Mouse (Mus musculus) small intestine, adult 2 months (tissue): Measurements from ENCODE around the gene Prss8. TPM values are rescaled to one million over a fixed set of nuclear protein-coding genes. Genes with fewer than 3 reads are reported as not detected.

Experiments used
- H3K27ac ChIP-seq: fragments of 200-500 bp; 2 replicates; pipeline ENCODE4 v1.5.1; 2012; ENCODE audit warnings: low read depth, low read length, control low read depth, inconsistent platforms; ENCODE audit not compliant: insufficient read depth
- H3K27me3 ChIP-seq: fragments of 200-500 bp; 2 replicates; pipeline ENCODE4 v1.6.1; 2012; ENCODE audit warnings: mild to moderate bottlenecking, moderate library complexity, low read length, inconsistent platforms; ENCODE audit not compliant: control insufficient read depth, insufficient read depth
- H3K36me3 ChIP-seq: fragments of 200-500 bp; 2 replicates; pipeline ENCODE4 v1.6.1; 2012; ENCODE audit warnings: mild to moderate bottlenecking, low read length, control low read depth, inconsistent platforms; ENCODE audit not compliant: control insufficient read depth, insufficient read depth
- H3K4me1 ChIP-seq: fragments of 200-500 bp; 2 replicates; pipeline ENCODE4 v1.6.1; 2012; ENCODE audit warnings: low read length, inconsistent platforms, mixed read lengths; ENCODE audit not compliant: control insufficient read depth, insufficient read depth, insufficient read length
- H3K4me3 ChIP-seq: fragments of 200-500 bp; 2 replicates; pipeline ENCODE4 v1.5.1; 2012; ENCODE audit warnings: low read depth, mild to moderate bottlenecking, control low read depth, inconsistent platforms, low read length, moderate library complexity
- CTCF ChIP-seq: fragments of 200-500 bp; IDR thresholded peaks from 2 replicates; pipeline ENCODE4 v1.5.1; 2012; ENCODE audit warnings: low read depth, mild to moderate bottlenecking, control low read depth, inconsistent platforms, low read length, moderate library complexity, mixed read lengths; ENCODE audit not compliant: insufficient replicate concordance, insufficient read length; ENCODE audit errors: extremely low read depth
- POLR2A ChIP-seq: fragments of 200-500 bp; IDR thresholded peaks from 2 replicates; pipeline ENCODE4 v1.6.1; 2012; ENCODE audit warnings: low read depth, mild to moderate bottlenecking, control low read depth, inconsistent platforms, low read length, moderate library complexity
- WGBS: fragments of 180-500 bp; shearing (Covaris S2); methylation state at CpG from one replicate; pipeline ENCODE4 v1.1.7; 2018; 5-methylcytosine and 5-hydroxymethylcytosine counted together
- polyA plus RNA-seq: library from polyadenylated mRNA; depleted of rRNA; stranded (reverse); fragments of >200 nt; gene quantifications from 2 replicates; pipeline ENCODE4 v1.2.3, GENCODE M21; 2012; rRNA removed

Gene Prss8
- polyA plus RNA-seq, 1 experiment, result 30.0 TPM

DNA sequence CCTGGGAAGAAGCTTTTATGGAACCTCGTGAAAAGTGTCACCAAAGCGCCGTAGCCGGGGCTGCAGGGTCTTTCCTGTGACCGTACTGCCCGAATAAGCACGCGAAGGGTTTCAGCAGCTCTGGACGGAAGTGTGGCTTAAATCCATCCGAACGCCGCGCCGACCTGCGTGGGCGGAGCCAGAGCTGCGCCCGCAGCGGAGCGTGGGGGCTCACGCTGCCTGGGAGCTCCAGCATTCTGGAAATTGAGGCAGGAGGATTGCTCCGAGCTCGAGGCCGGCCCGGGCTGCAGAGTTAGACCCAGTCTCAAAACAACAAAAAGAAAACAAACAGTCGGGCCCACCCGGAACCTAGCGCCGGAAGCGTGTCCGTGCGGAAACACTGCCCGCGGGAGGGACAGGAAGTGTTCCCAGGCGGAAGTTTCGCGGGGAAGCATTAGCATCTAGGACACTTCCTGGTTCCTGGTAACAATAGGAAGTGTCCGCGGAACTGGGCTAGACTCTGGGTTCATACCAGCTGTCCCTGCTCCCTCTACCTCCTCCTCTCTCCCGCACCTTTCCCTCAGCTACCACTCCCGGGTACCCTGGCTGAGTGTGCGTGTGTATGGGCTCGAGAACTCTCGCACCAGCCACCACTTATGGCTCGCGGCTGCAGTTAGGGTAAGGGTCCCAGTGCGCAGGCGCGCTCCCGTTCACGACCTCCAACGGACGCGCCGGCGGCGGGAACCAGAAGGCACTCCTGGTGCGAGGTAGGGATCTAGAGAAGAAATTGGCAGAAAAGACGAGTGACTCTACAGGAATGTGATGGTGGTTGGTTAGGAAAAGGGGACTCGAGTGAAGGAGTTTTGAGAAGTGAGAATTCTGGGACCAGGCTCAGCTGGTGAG, 53.2 kb downstream of the Prss8 start, which contains the start of gene Zfp668:
Zfp668 (minus strand) TSS at position 362 of the 882 bp plus-strand sequence.
- WGBS, result under 1% methylated on average over 60 of the region's 60 CpGs

DNA sequence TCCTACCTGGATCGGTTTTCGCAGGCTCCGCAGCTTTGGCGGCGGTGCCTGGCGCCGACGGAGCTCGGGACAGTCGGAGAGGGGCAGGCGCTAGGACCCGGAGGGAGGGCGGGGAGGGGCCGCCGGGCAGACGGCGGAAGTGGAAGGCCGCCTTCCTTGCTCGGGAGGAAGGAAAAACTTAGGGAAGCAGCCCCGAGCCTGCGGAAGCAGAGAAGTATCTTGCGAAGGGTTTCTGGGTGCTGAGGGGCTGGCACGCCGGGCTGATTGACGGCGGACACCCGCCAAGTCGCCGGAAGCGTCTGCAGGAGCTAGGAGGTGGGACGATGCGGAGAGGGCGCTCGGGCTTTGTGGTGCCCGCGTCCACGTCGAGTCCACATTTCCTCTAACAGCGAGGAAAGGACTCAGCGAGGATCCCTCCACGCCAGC, 53.9 kb downstream of the Prss8 start, which contains the start of gene Zfp646:
Zfp646 (plus strand) TSS at position 181 of the 426 bp plus-strand sequence.
- peaks cover 25% of the 10 kb centered on the region for H3K36me3 ChIP-seq
- under 1% methylated on average over 41 of the region's 41 CpGs for WGBS
- peak within 1 kb of the TSS; percentile 85 for H3K27ac ChIP-seq
- TF ChIP-seq POLR2A (no peak; the same call in 1 of the 2 replicates), CTCF (no peak)
- peak within 1 kb of the TSS; percentile 77 for H3K4me3 ChIP-seq
- H3K4me1 ChIP-seq, result peaks cover 2% of the 10 kb centered on the region
- no peaks in the 10 kb centered on the region for H3K27me3 ChIP-seq

More for the DNA sequence above, 53.2 kb downstream of the Prss8 start, which contains the start of gene Zfp668:
- no peaks in the 10 kb centered on the region for H3K27me3 ChIP-seq
- H3K4me3 ChIP-seq, result peak within 1 kb of the TSS; percentile 77
- peaks cover 2% of the 10 kb centered on the region for H3K4me1 ChIP-seq
- H3K36me3 ChIP-seq, result peaks cover 32% of the 10 kb centered on the region
- peak within 1 kb of the TSS; percentile 85 for H3K27ac ChIP-seq
- TF ChIP-seq POLR2A, result peak; percentile 22; the same call in 1 of the 2 replicates
- no peak for TF ChIP-seq CTCF

Other genes with a start within 250 kb of the Prss8 start
- gene Bcl7c, start 221.2 kb downstream of the Prss8 start, polyA plus RNA-seq, result 11.1 and 24.6 TPM in 2 replicates
- 7.1 and 8.3 TPM in 2 replicates for gene Ctf1, start 217.4 kb downstream of the Prss8 start, polyA plus RNA-seq
- gene Ctf2, start 197.9 kb downstream of the Prss8 start, polyA plus RNA-seq, result not detected in 2 replicates
- 23.2 and 53.0 TPM in 2 replicates for gene Fbxl19, start 185.6 kb downstream of the Prss8 start, polyA plus RNA-seq
- gene Orai3, start 160.3 kb downstream of the Prss8 start, polyA plus RNA-seq, result 17.9 and 21.3 TPM in 2 replicates
- 5.2 and 9.2 TPM in 2 replicates for gene Setd1a, start 153.4 kb downstream of the Prss8 start, polyA plus RNA-seq
- 0.39 TPM in 1 of 2 replicates, not detected in the other for gene Gm49388, start 144.5 kb downstream of the Prss8 start, polyA plus RNA-seq
- gene Hsd3b7, start 129.5 kb downstream of the Prss8 start, polyA plus RNA-seq, result 31.3 and 45.7 TPM in 2 replicates
- 27.3 and 68.2 TPM in 2 replicates for gene Stx4a, start 105.8 kb downstream of the Prss8 start, polyA plus RNA-seq
- 1.2 and 1.8 TPM in 2 replicates for gene Stx1b, start 105.6 kb downstream of the Prss8 start, polyA plus RNA-seq
- gene Zfp646, start 53.9 kb downstream of the Prss8 start, polyA plus RNA-seq, result 8.0 and 13.6 TPM in 2 replicates
- 3.7 and 7.1 TPM in 2 replicates for gene Zfp668, start 53.3 kb downstream of the Prss8 start, polyA plus RNA-seq
- gene Prss53, start 39.1 kb downstream of the Prss8 start, polyA plus RNA-seq, result 1.6 and 2.1 TPM in 2 replicates
- not detected in 2 replicates for gene Gm21974, start 34.6 kb downstream of the Prss8 start, polyA plus RNA-seq
- gene Vkorc1, start 34.5 kb downstream of the Prss8 start, polyA plus RNA-seq, result 94.3 and 97.7 TPM in 2 replicates
- 54.4 and 68.3 TPM in 2 replicates for gene Bckdk, start 26.0 kb downstream of the Prss8 start, polyA plus RNA-seq
- 5.2 and 8.3 TPM in 2 replicates for gene Kat8, start 17.6 kb downstream of the Prss8 start, polyA plus RNA-seq
- 2.6 and 3.3 TPM in 2 replicates for gene Prss36, start 16.6 kb upstream of the Prss8 start, polyA plus RNA-seq
- gene Fus, start 37.4 kb upstream of the Prss8 start, polyA plus RNA-seq, result 90.6 and 184 TPM in 2 replicates
- 602 and 952 TPM in 2 replicates for gene Pycard, start 63.8 kb upstream of the Prss8 start, polyA plus RNA-seq
- 7.4 and 8.8 TPM in 2 replicates for gene Trim72, start 73.8 kb upstream of the Prss8 start, polyA plus RNA-seq
- 3.1 and 3.3 TPM in 2 replicates for gene Itgam, start 132.5 kb upstream of the Prss8 start, polyA plus RNA-seq
- gene Gm49368, start 132.6 kb upstream of the Prss8 start, polyA plus RNA-seq, result 0.05 and 0.09 TPM in 2 replicates
- 4.6 and 5.8 TPM in 2 replicates for gene Itgax, start 199.4 kb upstream of the Prss8 start, polyA plus RNA-seq
- 0.61 and 1.4 TPM in 2 replicates for gene Itgad, start 224.3 kb upstream of the Prss8 start, polyA plus RNA-seq